Mouse (Mus musculus): Measurements from ENCODE around the gene Col24a1.

Gene Col24a1

DNA sequence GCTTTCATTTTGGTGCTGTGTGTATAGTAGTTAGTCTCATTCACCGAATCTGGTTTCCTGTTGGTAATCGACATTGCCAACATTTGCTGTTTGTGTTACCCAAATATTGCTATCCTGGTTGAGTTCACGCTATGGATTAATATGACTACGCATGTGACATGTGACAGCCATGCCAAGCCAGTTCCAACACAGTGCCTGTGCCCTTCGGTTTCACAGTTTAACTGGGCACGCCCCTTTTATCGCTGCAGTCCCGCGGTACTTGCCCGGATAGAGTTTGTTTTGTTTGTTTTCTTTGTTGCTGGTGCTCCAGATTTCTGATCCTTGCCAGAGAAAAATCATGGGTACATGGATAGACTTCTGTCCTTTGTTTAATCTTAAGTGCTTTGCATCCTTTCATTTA lies 263.9 kb downstream of the Col24a1 start:
- no peak for DNase-seq (ENCODE audit: extremely low spot score, low read depth, low spot score)

DNA sequence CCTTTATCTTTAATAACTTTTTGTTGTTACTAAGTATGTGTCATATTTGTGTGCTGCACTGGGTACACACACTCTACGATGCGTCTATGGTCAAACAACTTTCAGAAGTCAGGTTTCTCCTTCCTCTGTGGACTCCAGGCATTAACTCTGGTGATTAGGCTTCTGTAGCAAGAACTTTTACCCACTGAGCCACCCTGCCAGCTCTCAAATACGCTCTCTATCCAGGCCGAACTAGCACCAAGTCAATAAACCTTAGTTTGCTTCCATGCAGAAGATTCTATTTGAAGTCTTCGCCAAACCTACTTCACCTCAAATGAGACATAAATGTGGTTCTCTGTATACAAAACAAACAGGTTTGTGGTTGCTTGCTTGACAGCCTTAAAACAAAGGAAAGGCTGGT lies 267.4 kb downstream of the Col24a1 start:
- no peak for DNase-seq (ENCODE audit: extremely low spot score, low read depth, low spot score)

DNA sequence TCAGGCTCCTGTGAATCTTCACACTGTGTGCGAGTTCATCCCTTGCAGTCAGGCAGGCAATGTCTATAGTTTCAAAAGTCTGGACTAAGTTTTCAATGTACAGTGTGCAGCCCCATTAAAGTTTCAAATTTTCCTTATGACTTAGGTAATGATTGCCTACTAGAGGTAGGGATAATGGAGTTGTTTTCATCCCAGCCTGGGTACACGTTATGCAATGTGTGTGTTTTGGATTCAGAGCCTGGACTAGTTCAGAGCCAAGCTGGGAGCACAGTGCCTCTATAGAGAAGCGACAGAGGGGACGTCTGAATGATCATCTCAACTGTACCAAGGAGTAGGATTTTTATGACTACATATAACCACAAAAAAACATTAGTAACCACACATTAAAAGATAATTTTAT lies 267.8 kb downstream of the Col24a1 start:
- no peak for DNase-seq (ENCODE audit: extremely low spot score, low read depth, low spot score)

GRCm38 (mm10) chr3:145574468-145574867 lies 282.2 kb downstream of the Col24a1 start:
- no peak for DNase-seq (ENCODE audit: extremely low spot score, low read depth, low spot score)

- DNase-seq (ENCODE audit: extremely low spot score, low read depth, low spot score), result no peak
Observed at GRCm38 (mm10) chr3:145575340-145575739, 283.1 kb downstream of the Col24a1 start.

DNA sequence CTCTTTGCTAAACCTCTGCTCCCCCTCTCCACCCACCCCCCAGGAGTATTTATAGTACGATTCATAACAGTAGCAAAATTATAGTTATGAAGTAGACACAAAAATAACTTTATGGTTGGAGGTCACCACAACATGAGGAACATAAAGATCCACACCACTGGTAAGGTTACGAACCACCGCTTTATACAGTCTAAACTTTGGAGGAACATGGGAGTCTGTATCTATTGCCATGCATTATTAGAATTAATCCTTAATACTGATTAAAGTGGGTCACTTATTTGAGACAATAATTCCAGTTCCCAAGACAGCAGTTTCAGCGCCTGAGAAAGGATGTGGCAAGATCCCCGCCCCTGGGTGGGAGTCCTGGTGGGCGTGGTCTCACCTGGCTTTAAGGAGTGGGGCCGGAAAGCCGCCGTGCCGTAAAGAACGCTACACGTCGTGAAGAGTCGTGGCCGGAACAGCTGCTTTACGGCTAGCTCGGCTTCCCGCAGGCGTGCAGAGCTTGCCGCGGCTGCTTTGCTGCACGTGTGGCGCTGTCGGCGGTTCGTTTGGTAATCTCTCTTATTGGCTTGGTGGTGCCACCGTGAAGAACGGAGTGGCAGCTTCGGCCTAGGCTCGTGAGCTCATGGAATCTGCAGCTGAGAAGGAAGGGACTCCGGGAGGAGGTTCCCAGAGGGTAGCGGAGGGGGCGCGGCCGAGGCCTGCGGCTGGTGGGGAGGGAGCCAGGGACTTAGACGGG lies 283.6 kb downstream of the Col24a1 start, which contains the start of gene Znhit6:
Gene Znhit6, plus strand, starts transcription at position 463 of the 739 bp plus-strand sequence.
- DNase-seq (ENCODE audit: extremely low spot score, low read depth, low spot score), result peak; percentile 57

DNA sequence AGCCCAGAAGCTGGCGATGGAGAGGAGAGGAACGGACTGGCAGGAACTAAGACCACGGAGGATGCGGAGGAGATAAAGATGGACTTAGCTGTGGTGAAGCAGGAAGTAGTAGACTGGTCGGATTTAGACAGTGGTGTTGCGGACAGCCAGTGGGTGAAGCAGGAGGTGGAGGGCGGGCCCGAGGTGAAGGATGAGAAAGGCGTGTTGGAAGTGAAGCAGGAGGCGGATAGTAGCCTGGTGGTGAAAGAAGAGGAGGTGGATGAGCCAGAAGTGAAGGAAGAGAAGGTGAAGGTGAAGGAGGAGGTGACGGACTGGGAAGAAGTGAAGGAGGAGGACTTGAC lies 284.2 kb downstream of the Col24a1 start:
- no peak for DNase-seq (ENCODE audit: extremely low spot score, low read depth, low spot score)

GRCm38 (mm10) chr3:145576876-145577275 lies 284.6 kb downstream of the Col24a1 start:
- no peak for DNase-seq (ENCODE audit: extremely low spot score, low read depth, low spot score)

GRCm38 (mm10) chr3:145583043-145583442 lies 290.8 kb downstream of the Col24a1 start:
- DNase-seq (ENCODE audit: extremely low spot score, low read depth, low spot score), result no peak

DNA sequence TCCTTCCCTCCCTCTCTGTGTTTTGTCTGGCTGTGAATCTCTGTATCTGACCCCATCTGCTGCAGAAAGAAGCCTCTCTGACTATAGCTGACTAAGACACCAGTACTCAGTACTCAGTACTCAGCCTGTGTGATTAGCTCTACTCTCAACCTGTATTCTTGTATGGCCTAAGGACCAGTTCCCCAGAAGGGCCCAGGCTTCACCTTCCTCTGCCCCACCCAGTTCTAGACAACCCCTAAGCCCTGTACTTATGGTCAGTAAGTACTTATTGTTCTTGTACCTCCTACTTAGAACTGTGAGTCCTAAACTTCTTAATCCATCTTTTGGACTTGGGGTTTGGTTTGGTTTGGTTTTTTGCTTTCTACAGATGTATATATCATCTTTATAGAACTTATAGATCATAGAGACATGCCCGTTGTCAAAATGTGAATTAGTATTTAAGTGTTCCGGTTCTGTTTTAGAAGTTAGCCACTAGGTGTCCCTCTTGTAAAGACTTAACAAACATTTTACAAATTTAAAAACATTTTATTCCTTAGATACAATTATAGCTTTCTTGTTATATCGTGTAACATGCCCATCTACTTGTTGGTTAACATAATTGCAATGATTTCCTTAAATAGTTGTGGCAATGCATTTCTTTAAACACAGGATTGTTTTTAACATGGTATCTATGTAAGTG lies 291.4 kb downstream of the Col24a1 start:
- DNase-seq (ENCODE audit: extremely low spot score, low read depth, low spot score), result no peak

- DNase-seq (ENCODE audit: extremely low spot score, low read depth, low spot score), result no peak
Observed at GRCm38 (mm10) chr3:145590562-145590961, 298.3 kb downstream of the Col24a1 start.

DNA sequence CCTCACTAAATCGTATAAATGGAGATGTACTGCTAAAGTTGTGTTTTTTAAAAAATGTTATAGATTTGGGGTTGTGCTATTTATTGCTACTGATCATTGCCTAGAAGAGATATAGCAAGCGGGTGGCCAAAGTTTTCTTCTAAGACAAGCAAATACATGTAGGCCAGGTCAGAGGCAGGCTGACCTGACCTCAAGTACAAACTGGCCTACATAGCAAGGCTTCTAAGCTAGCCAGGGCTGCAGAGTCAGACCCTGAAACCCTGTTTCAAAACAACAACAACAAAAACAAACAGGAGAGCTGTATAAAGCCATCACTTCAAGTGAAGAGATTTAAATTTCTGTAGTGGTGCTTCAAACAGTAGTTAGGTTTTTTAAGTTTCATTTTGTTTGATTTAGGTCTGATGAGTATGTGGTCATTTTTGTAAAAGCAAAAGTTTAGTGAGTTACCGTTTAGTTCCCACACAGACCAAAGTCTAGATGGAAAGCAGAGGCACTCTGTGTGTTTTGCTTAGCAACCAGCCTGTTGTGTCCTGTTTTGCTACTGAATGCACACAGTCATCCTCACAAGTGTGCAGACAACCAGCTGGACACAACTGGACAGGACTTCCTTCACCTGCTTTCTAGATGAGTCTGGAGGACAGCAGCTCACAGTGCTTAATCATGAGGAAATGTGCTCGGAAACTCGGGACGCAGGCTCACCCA lies 299.7 kb downstream of the Col24a1 start:
- DNase-seq (ENCODE audit: extremely low spot score, low read depth, low spot score), result no peak

DNA sequence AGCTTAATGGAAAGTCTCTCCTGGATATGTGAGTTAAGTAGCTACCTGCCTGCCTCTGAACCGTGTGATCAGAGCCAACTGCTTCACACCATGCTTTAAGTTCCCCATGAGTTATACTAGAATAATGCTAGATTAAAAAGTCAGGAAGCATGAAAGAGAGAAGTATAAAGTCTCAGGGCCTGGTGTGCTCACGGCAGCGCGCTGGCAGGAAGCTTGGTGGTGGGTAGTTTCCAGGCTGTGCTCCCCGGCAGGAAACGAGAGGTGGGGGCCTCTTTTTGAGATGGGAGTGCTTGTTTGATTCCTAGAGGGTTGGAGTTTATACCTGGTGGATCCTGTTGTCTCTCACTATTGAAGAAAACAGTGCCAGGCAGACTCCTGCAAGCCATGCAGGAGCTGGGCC lies 303.1 kb downstream of the Col24a1 start:
- no peak for DNase-seq (ENCODE audit: extremely low spot score, low read depth, low spot score)

DNA sequence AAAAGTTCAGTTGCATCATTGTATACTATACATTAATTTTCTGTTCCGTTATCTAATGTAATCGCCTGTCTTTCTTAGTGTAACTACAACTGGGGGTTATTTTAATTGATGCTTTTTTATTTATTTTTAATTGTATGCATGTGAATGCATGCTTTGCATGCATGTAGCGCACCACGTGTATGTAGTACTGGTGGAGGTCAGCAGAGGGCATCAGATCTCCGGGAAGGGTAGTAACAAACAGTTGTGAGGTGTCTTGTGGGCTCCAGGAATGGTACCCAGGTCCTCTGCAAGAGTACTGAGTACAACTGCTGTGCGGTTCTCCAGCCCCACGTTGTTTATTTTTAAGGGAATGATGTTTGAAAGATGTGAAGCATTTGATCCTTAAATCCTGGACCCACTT lies 306.8 kb downstream of the Col24a1 start:
- no peak for DNase-seq (ENCODE audit: extremely low spot score, low read depth, low spot score)

DNA sequence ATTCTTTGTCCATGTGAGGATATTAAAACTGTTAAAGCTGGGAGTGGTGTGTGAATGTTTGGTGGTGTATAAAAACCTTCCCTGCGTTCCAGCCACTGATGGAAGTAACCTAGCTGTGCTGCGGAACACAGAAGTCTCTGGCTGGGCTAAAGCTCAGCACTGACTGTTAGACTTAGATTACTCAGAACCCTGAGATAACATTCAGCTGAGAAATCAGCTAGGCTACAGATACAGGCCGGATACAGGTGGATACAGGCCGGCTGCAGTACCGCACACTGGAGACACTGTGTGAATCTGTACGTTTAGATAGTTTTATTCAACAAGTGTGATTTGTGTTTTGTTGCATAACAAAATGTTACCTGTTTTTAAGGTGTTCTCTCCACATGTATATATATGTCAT lies 308.5 kb downstream of the Col24a1 start:
- no peak for DNase-seq (ENCODE audit: extremely low spot score, low read depth, low spot score)

DNA sequence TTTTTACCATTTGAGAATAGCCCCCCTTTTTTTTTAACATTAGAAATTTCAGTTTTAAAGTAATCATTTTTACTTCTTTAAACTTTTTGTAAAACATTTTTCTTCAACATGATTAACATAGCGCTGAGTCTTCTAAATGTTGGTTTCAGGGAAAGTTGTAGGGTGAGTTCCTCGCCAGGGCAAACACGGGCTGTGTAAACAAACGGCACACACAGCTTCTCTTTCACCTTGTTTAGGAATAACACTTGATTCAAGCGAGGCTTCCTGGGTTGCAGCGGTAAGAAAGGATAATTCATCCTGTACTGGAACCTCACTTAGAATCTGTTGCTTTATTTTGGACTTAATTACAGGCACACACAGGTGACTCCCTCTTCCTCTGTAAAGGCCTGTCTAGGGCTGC lies 309.1 kb downstream of the Col24a1 start:
- no peak for DNase-seq (ENCODE audit: extremely low spot score, low read depth, low spot score)
